Comparison of ENCODE assay signal across 10 mouse cellular contexts in genomic region chr2:84662866-84663265, GRCm38 (mm10). TPM values are rescaled to one million over a fixed set of nuclear protein-coding genes. Genes with fewer than 3 reads are reported as not detected.
DNase-seq lines count a peak whose midpoint lies in the region; ATAC-seq and TF ChIP-seq lines count a peak whose summit lies in the region.
"Had no signal": no experiment of that assay in that cellular context is flagged by ENCODE, and none has a peak within 500 bp of the region (broad histone marks: within the 10 kb centered on the region; RNA-seq: fewer than 3 reads in every experiment).

No protein-coding gene starts in this region.

- H3K79me2 ChIP-seq in heart, adult 2 months (replicated peaks; ENCODE audit: control insufficient read depth, insufficient read depth, low read length), result no peaks in the 10 kb centered on the region

- H3K4me2 ChIP-seq in heart, embryonic 11.5 days, result no peak overlapping the region
- H3K4me2 ChIP-seq: limb, embryonic 12.5 days had no signal

- DNase-seq in heart, adult 2 months, result peak; percentile 32 to 40
- DNase-seq in 416B (ENCODE audit: low read depth) (peak; percentile 92), NIH3T3 (ENCODE audit: low read depth) (peak; percentile 76)
- peak; percentile 15 for DNase-seq in gastrocnemius, postnatal 14 days
- DNase-seq in lung, postnatal 36 days, result peak; percentile 82
- DNase-seq in Muller cell, postnatal 12 days (ENCODE audit: inconsistent ontology term), result no peak
- DNase-seq in frontal cortex, postnatal 14 days (ENCODE audit: low spot score in 2 of 2), result no peak

- no peak for TF ChIP-seq EP300 in heart, adult 2 months (IDR thresholded peaks at IDR 0.05; ENCODE audit: insufficient read depth, low read depth, low read length)

- no peak overlapping the region for H3K4me3 ChIP-seq in heart, adult 2 months
- no peak overlapping the region for H3K4me3 ChIP-seq in heart, embryonic 11.5 days (ENCODE audit: low read depth, low read length)
- H3K4me3 ChIP-seq: limb, embryonic 12.5 days had no signal

- TF ChIP-seq CTCF in heart, adult 2 months (IDR thresholded peaks at IDR 0.05), result peak; percentile 79

- H3K36me3 ChIP-seq in heart, adult 2 months (ENCODE audit: control insufficient read depth, insufficient read depth, low read length), result no peaks in the 10 kb centered on the region
- no peaks in the 10 kb centered on the region for H3K36me3 ChIP-seq in heart, embryonic 11.5 days (ENCODE audit: control insufficient read depth, insufficient read depth, low read length)

- H3K27me3 ChIP-seq in heart, adult 2 months (ENCODE audit: control insufficient read depth, insufficient read depth, low read length), result no peaks in the 10 kb centered on the region
- H3K27me3 ChIP-seq in heart, embryonic 11.5 days (ENCODE audit: control insufficient read depth, insufficient read depth, low read length), result no peaks in the 10 kb centered on the region
- H3K27me3 ChIP-seq: limb, embryonic 12.5 days had no signal

- intact Hi-C loops in heart, adult 2 months (cut with DNase I), result loop anchor here (10.0 kb wide), 1 partner anchor 178 kb away; no protein-coding TSS in a partner anchor
- intact Hi-C loops in gastrocnemius, postnatal 14 days (cut with DNase I; ENCODE audit: low total_unique reads), result loop anchor here (10.0 kb wide), 1 partner anchor 208 kb away; no protein-coding TSS in a partner anchor

- no peaks in the 10 kb centered on the region; the same call in 1 of the 2 replicates for H3K4me1 ChIP-seq in heart, adult 2 months (ENCODE audit: control insufficient read depth, insufficient read depth, low read length)
- no peaks in the 10 kb centered on the region for H3K4me1 ChIP-seq in heart, embryonic 11.5 days (ENCODE audit: control insufficient read depth, insufficient read depth, low read length)
- H3K4me1 ChIP-seq: limb, embryonic 12.5 days had no signal

- TF ChIP-seq POLR2A in heart, adult 2 months (IDR thresholded peaks at IDR 0.05; ENCODE audit: insufficient read depth, low read depth, low read length), result no peak

- no peaks in the 10 kb centered on the region for H3K9me3 ChIP-seq in heart, embryonic 11.5 days (replicated peaks; ENCODE audit: control insufficient read depth, low read length)
- H3K9me3 ChIP-seq: limb, embryonic 12.5 days had no signal

- no peak overlapping the region for H3K9ac ChIP-seq in heart, adult 2 months (ENCODE audit: low read depth, low read length)
- H3K9ac ChIP-seq in heart, embryonic 11.5 days (ENCODE audit: low read depth, low read length), result no peak overlapping the region
- H3K9ac ChIP-seq: limb, embryonic 12.5 days had no signal

- 42% methylated on average over 2 of the region's 2 CpGs for WGBS in heart, adult 2 months
- 26% methylated on average over 2 of the region's 2 CpGs for WGBS in heart, embryonic 11.5 days (ENCODE audit: insufficient replicate concordance)

- no peak overlapping the region for H3K27ac ChIP-seq in heart, adult 2 months
- no peak overlapping the region for H3K27ac ChIP-seq in heart, embryonic 11.5 days (ENCODE audit: low read depth, low read length)
- H3K27ac ChIP-seq: limb, embryonic 12.5 days had no signal

- no peak for ATAC-seq in heart, embryonic 11.5 days (replicated peaks; ENCODE audit: insufficient number of reproducible peaks, low FRiP score, low TSS enrichment)

RNA-seq across cellular contexts. Expression of gene Btbd18, which starts 4.0 kb away (rescaled TPM):
- not detected for total RNA-seq in heart, adult 2 months (2021)
- polyA plus RNA-seq in heart, adult 2 months (2012; rRNA removed), result not detected in 2 replicates
- polyA plus RNA-seq in heart, embryonic 11.5 days (2014; fragmentation: Nextera tagmentation; extraction: Ambion mirVana), result 0.14 and 0.20 TPM in 2 replicates
- not detected for total RNA-seq in gastrocnemius, postnatal 14 days (2021)

RNA-seq across cellular contexts. Expression of gene Selenoh, which starts 7.7 kb away (rescaled TPM):
- total RNA-seq in heart, adult 2 months (2021), result 10 to 100 TPM; 21.8 to 28.0 TPM
- 18.0 and 19.6 TPM in 2 replicates for polyA plus RNA-seq in heart, adult 2 months (2012; rRNA removed)
- 298 and 299 TPM in 2 replicates for polyA plus RNA-seq in heart, embryonic 11.5 days (2014; fragmentation: Nextera tagmentation; extraction: Ambion mirVana)
- 10 to 100 TPM; 13.3 to 15.6 TPM for total RNA-seq in gastrocnemius, postnatal 14 days (2021)

RNA-seq across cellular contexts. Expression of gene Ctnnd1, which starts 12.3 kb away (rescaled TPM):
- total RNA-seq in heart, adult 2 months (2021), result 10 to 100 TPM; 53.4 to 61.4 TPM
- 26.5 and 54.5 TPM in 2 replicates for polyA plus RNA-seq in heart, adult 2 months (2012; rRNA removed)
- polyA plus RNA-seq in heart, embryonic 11.5 days (2014; fragmentation: Nextera tagmentation; extraction: Ambion mirVana), result 71.2 and 77.5 TPM in 2 replicates
- total RNA-seq in gastrocnemius, postnatal 14 days (2021), result 10 to 100 TPM; 46.4 to 49.7 TPM

RNA-seq across cellular contexts. Expression of gene Gm28635, which starts 15.0 kb away (rescaled TPM):
- total RNA-seq in heart, adult 2 months (2021), result 1 to 10 TPM; 5.8 to 5.9 TPM
- polyA plus RNA-seq in heart, adult 2 months (2012; rRNA removed), result not detected in 2 replicates
- polyA plus RNA-seq in heart, embryonic 11.5 days (2014; fragmentation: Nextera tagmentation; extraction: Ambion mirVana), result not detected in 2 replicates
- not detected for total RNA-seq in gastrocnemius, postnatal 14 days (2021)
- polyA plus RNA-seq: limb, embryonic 12.5 days; stomach, embryonic 16.5 days had no signal

RNA-seq across cellular contexts. Expression of gene Med19, which starts 15.3 kb away (rescaled TPM):
- 10 to 100 TPM; 11.5 to 14.2 TPM for total RNA-seq in heart, adult 2 months (2021)
- polyA plus RNA-seq in heart, adult 2 months (2012; rRNA removed), result 6.8 and 10.4 TPM in 2 replicates
- polyA plus RNA-seq in heart, embryonic 11.5 days (2014; fragmentation: Nextera tagmentation; extraction: Ambion mirVana), result 41.8 and 42.1 TPM in 2 replicates
- total RNA-seq in gastrocnemius, postnatal 14 days (2021), result 1 to 10 TPM; 7.4 to 9.9 TPM

Comparison
In these comparisons a context has a peak if more than half of its experiments do, and no peak if none do; other contexts are left out.
1. DNase-seq: peak in heart, adult 2 months (2 of 2), 416B (single experiment), NIH3T3 (single experiment), gastrocnemius, postnatal 14 days (single experiment) and lung, postnatal 36 days (single experiment); none in Muller cell, postnatal 12 days (single experiment) and frontal cortex, postnatal 14 days (0 of 2).